Mouse (Mus musculus): ENCODE measurements around the gene Mrps18a.
A peak's percentile ranks its signal among the peaks of the same experiment; 100 is the strongest.

Mrps18a gene

DNA sequence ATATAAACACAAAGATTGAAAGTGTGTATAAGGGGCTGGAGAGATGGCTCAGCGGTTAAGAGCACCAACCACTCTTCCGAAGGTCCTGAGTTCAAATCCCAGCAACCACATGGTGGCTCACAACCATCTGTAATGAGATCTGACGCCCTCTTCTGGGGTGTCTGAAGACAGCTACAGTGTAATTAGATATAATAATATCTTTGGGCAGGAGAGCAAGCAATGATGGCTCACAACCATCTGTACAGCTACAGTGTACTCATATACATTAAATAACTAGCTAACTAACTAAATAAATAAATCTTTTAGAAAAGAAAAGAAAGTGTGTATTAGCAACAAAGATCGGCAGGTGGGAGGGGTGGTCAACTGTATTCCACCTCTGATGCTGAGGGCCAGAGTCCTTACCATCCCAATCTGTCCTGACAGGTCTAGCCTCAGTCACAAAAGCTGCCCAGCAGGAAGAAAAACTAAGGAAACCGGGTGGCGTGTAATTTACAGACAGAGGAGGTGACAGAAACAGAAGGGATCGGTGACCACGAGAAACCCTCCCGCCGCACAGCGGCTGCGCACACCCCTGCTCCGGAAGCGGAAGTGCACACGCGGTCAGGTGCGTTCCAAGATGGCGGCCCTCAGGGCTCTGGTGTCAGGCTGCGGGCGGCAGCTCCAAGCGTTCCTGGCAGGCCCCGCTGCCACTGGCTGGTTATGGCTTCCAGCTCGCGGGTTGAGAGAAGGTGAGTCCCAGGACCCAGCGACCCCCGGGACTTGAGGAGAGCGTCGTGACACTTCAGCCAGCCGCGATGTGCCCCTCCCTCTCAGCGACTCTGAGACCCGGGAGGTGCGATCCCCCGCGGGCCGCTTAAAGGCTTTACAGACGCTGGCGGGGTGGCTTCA, at the start of gene Mrps18a:
Gene Mrps18a (plus strand): TSS at position 585 of the 888 bp plus-strand sequence.
- DNase-seq = peak; percentile 79 to 83

DNA sequence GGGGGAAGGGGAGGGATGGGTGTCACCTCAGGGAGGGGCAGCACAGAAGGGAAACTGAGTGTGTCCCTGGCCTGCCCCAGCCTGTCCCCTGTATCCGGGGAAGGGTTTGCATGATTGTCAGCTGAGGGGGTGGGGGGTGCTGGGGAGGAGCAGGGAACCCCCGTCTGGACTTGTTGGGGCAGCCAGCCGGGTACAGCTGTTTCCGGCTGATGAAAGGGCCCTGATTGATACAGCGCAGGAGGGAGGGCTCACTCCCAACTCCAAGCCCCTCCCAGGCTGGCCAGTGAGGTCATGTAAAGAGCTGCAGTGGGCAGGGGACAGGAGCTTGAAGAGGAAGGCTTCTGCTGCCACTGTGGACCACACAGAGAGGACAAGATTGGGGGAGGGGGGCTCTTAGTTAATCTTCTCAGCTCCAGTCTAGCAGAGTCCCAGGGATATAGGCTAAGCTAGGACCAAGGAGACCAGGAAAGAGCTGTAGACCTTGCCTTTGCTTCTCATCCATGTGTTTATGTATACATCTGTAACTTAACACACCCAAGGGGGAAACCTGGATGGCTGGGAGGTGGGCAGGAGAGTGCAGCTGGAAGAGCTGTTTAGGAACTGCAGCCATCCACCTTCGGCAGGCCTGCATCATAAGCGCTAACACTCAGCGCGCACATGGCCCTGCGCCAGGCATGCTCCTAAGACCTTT, 47.4 kb upstream of the Mrps18a start:
- DNase-seq = peak in 1 of 2 experiments; percentile 22

DNA sequence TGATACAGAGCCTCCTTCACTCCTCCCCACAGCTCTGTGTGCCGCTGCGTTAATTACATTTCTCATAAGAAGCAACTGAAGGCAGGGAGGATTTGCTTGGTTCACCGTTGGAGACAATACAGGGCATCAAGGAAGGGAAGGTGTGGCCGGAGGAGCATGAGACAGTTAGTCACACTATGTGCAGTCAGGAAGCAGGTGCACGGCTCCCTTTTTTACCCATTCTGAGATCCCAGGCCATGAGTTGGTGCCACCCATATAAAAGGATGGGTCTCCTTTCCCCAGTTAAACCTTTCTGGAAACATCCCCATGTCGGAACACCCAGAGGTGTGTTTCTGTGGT, 46.8 kb upstream of the Mrps18a start:
- DNase-seq = no peak

DNA sequence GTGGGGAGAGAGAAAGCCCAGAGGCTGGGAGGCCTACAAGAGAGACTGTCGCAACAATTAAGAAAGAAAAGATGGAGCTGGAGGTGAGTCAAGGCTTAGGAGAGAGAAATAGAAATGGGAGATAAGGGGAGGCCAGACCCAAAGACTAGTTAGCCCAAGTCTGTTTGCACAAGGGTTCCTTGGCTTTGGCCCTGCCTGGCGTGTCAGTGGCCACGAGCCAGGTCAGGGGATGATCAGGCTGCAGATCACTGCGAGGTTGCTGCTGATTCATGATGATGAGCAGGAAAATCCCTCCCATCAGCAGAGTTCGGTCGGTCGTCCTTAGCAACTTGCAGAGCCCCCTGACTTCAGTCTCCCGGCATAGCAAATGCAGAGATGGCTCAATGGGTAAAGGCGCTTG, 40.7 kb upstream of the Mrps18a start:
- no peak for DNase-seq

DNA sequence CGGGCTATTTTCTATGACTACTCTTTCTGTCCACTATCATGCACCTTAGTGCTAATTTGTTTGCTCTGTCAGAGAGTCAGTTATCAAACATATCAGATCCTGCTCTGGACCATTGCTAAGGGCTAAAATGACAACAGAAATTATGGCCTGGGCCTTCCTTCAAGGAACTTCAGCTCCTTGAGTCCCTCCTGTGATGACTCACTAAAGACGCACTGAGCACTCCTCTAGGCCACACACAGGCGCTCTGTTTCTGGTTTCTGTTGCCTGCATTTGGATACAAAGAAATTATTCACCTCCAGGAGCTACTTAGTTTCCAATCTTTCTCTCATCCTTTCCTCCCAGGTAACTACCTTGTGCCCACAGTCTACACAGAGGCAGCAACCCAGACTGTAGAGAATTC, 39.3 kb upstream of the Mrps18a start:
- DNase-seq = no peak

DNA sequence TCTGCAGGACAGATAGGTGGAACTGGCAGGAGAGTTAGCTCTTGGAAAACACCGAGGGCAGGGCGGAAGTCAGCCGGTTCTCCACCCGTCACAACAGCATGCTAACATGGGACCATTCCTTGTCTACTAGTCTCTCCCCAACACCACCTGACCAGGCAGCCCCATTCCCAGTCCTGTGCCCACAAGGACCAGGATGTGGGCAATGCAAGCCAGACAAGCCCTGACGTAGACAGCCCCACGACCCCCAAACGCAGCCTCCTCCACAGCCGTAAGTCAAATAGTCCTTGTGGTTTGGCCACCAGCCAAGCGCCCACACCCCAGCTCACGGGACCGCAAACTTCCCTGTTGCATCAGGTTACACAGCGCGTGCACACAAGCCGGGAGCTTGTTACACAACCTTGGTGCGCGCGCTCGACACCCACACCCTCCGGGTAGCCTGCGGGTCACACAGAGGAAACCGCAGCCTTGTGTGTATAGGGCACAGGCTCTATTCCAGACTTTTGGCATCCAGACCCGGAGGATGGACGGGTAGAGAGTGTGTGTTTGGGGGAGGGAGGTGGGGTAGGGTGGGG, 37.0 kb upstream of the Mrps18a start:
- DNase-seq = peak; percentile 48 to 69

DNA sequence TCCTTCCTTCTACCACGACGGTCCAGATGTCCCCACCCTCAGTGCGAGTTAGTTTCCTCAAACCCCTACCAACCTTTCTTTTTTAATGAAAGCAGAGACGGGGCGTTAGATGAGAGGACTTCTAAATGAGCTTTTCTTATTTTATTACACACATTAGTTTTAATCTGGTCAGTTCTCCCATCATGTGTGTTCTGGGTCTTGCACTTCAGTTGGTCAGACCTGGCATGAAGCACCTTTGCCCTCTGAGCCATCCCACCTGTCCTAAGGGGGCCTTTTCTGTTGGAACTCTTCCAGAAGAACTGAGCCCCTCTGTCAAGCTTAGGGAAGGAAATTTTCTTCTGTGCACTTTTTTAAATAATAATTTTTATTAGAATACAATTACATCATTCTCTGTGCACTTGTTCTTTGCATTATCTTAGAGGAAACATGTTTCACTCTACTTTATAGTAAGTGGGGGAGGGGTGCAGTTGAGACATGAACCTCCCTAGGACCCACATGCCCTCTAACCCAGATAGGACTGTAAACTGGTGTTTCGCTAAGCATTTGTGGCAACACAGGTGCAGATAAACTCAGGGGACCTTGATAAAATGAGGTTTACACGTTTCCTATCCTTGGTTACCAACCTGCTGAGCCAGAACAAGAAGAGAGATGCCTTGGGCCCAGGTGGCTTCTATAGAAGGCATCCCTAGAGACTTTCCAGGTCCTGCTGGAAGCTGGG, 36.2 kb upstream of the Mrps18a start:
- no peak for DNase-seq

DNA sequence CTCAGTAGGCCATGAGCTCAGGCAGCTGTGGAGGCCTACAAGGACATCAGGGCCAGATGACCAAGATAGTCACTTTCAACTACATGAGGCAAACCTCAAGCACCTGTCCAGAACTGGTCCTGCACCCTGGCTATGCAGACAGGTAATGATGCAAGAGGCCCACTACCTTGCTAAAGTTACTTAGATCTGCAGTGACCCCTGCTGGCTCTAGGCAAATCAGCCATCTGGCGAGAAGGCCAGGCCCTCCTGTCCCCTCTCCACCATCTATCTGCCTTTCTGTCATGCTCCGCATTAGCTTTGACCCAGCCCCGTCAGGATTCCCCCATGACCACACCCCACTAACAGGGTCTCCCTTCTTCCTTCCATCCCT, 35.7 kb upstream of the Mrps18a start:
- peak in 1 of 2 experiments; percentile 36 for DNase-seq

DNA sequence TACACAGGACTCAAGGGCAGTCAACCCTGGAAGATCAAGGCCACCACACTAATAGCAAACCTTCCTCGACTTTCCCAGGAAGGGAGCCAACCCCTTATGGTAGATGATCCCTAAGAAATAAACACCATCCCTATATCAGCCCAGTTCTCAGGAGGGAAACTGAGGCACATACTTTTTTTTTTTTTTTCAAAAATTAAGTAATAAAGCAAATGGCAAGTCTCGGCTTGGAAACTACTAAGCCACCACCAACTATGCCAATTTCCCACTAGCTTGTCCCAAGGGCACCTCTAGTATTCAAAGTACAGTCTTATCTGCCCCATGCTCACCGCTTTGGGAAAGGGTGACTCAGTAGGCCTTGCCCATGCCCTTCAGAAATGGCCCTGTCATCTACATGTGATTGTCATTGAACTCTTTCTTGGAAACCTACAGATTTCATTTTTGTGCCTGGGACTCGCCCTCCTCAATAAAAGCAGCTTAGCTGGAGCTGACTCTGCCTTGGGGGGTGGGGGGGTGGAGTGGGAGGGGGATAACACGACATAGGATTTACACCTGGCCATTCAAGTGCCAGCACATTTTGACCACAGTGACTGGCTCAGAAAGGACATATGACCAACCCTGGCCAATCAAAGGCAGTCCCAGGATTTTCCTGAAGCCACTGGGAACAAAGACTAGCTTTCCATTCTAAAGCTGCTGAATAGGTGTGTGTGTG, 35.1 kb upstream of the Mrps18a start:
- no peak for DNase-seq

DNA sequence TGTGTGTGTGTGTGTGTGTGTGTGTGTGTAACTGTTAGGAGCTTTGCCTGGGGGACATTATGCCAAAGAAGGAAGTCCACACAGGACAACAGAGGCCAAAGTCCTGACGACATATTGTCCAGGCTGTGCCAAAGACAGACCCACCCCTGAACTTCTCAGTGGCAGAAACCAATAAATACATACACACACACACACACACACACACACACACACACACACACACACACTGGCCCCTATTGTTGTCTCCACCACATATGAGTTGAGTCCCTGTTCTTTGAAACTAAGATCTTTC, 34.6 kb upstream of the Mrps18a start:
- no peak for DNase-seq

DNA sequence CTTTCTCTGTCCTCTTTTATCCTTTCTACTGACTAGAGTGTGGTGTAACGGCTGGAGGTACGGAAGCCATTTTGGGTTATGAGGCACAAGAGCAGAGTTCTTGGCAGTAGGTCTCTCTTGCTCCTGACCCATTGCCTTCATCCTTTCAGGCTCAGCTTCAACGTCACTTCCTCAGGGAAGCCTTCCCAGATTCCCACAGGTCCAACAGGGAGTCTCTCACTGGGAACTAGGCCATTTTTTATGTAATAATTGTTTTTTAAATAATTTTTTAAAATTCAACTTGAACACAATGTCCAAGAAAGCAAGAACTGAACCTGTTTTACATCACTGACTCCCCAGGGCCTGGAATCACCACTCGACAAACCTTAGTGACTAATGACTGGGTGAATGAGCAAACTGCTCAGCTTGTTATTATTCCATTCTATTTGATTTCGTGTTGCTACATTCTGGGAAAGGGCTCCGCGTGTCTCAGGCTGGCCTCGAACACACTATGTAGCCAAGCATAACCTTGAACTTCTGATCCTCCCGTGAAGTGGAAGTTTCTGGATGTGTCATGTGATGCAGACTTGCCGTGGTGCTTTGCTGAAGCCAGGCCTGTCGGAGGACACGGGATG, 32.8 kb upstream of the Mrps18a start:
- DNase-seq = no peak

DNA sequence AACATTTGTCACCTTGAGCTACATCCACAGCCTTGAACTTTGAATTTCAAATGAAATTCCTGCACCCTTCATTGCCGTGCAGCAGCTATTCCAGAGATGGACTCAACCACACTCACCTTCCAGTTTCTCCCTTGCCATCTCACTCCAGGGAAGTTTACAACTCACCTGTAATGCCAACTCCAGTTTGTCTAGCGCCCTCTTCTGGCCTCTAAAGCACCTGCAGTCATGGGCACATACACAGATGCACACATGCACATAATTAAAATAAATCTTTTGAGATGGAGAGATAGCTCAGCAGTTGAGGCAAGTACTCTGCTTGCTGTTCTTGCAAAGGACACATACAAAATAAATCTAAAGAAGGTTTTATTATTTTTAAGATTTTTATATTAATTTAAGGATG, 31.7 kb upstream of the Mrps18a start:
- no peak for DNase-seq

DNA sequence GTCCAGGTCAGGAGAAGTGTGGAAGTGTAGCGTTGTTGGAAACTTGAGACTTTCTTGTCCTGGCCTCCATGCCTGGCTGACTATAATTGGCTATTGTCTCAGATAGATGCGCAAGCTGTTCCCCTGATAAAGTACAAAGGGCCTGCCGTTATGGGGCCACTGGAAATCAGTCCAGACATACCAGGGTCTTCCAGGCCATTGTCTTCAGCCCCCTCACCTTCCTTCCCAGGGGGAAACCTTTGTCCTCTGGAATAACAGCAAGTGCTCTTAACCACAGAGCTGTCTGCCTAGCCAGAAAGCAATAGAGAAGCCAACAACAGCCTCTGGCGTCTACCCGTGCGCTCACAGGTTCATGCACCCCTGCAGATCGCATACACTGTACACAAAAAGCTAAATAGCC, 30.4 kb upstream of the Mrps18a start:
- no peak for DNase-seq

DNA sequence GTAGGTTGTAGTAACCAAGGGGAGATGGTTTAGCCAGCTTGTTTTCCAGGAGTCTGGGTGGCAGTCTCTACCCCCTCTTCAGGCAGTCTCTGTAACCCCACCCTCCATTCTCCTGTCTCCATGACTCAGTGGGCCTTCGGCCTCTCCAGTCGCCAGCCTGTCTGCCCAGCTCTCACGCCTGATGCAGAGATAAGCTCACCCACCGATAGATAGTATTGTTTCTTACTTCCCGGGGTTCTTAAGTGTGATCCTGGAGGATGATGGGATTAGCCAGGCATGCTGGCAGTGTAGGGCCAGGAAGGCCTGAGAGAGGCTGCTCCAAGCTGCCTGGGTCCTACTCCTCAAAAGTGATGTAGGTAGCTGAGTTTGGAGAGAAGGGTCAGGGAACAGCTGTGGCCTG, 29.7 kb upstream of the Mrps18a start:
- DNase-seq = no peak

DNA sequence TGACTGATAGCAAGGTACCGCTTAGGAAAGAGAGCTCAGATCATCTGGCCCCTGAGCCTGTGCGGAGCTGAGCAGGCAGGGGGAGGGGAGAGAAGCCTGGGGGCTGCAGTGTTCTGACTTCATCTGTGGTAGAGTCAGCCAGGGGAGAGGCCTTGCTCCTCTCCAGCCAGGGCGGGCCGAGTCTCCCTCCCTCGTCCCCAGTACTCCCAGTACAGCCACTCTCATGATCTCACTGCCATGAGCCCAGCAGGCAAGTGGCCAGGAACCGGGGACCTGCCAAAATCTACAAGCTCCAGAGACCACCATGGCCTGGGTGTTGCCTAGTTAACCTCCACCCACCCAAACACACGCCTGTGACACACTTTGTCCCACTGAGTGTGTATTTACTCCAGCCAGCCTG, 29.1 kb upstream of the Mrps18a start:
- no peak for DNase-seq

DNA sequence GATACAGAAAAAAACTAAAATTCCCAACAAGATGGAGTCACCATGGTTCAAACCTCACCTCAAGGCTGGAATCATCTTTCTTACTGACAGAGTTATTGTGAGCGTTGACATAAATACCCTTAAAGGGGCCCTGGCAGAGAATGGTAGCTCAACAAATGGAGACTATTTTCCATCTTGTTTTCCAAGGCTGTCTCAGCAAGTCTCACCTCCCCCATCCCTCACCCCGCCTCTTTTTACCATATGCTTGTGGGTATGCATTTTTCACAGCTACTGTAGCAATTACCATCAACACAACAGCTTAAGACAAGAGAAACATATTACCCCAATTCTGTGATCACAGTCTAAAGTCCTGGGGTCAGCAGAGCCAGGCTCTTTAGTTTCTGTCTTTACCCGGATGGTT, 27.4 kb upstream of the Mrps18a start:
- no peak for DNase-seq

DNA sequence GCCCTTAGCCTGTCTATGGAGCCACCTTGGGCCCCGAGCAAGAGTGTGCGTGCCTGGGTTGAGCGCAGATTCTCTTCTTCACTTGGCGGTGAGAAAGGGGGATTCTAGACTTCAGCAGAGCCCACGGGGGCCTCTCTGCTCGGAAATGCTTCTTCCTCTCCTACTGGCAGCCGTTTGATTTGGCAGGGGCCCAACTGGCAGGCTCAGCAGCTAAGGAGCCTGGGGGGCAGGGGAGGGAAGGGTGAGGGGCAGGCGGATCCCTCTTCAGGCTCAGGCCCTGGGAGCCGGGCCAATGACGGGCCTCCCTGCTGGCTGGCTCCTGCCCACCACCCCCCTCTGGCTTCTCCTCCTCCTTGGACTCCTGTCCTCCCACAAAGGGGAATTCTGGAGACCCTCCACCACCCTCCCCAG, 26.7 kb upstream of the Mrps18a start:
- DNase-seq = peak; percentile 54 to 61

DNA sequence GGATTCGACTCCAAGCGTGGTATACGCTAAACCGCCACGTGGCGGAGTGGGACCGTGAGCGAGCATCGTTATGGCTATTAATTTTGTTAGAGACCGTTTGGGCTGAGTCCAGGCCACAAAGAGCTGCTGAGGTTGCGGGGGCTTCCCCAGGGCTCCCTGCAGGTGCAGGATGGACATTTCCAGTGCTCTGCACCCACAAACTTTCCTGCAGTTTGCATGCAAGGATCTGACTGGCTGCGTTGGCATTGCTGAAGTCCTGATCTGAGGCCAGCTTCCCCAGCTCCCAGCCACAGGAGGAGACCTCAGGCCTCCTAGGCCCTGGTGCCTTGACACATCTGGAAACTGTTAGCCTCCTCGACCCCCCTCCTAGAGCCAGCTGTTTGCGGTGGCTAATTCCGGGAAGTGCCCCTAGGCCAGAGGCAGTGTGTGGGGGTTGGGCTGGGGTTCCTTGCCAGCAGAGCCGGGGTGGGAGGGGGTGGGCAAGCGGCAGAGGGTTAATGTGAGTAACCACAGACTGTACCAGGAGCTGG, 24.4 kb upstream of the Mrps18a start:
- no peak for DNase-seq

DNA sequence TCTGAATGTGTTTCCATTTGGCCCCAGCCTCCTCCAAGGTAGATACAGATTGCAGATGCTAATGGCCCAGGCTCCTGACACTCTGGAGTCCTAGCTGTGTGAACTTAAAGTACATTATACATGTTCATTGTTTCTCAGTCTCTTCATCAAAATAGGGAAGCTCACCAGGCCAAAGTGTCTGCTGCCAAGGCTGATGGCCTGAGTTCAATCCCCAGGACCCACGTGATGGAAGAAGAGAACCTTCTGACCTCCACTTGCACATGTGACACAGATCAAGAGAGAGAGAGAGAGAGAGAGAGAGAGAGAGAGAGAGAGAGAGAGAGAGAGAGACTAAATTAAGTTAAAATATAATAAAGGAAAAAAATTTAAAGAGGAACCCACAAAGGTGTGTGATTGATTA, 19.4 kb upstream of the Mrps18a start:
- no peak for DNase-seq

DNA sequence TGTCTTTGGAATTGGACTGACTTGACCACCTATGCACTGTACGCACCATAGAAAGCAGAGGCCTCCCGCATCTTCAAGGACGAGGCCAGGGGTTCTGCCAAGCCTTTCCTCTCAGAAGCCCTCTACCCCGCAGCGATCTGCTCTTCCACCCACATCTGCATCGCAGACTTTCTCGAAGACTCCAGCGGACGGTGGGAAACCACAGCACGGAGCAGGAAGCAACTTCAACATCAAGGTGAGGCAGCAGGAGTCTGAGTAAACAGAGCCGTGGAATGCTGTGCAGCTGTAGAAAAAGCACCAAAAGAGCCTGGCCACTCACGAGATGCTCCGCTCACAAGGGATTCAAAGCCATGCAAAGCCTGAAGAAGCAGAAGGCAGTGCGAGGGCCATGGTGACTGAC, 18.9 kb upstream of the Mrps18a start:
- no peak for DNase-seq

DNA sequence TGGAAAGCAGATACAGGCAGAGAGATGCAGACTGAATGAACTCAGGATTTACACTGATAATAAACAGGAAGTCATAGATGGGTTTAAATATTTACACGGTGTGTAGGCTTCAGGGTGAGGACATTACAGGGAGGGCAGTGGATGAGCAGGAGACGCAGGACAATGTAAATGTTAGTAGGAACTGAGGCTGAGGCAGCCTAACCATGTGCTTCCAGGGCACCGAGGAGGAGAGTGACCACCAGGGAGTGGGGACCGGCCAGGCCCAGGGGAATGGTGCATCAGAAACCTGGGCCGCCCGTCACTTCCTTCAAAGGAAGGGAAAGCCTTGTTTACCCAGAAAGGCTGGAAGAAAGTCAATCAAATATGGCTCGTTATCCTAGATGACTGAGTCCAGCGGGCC, 12.3 kb upstream of the Mrps18a start:
- no peak for DNase-seq

DNA sequence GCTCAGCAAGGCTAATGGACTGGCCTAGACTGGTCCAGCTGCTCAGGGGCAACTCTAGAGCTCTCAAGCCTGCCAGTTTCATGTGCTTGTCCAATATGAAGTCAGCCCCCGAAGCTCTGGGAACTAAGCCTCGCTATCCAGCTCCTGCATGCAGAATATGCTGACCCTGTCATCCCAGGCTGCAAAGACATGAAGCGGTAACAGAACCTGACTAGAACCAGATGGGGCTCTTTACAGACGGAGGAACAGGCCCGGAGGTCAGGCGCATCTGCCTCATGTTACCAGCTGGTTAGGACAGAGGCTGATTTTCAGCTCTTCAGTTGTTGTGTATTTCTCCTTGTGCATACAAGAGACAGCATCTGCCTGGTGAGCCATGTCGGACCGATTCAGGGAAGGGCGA, 8.9 kb upstream of the Mrps18a start:
- no peak for DNase-seq

Measured in kidney, adult 8-10 months (tissue).